ENCODE assay signal across 26 mouse cellular contexts in genomic region chr3:100333478-100333877, GRCm38 (mm10).
A peak's percentile ranks its signal among the peaks of the same experiment; 100 is the strongest.
DNase-seq lines count a peak whose midpoint lies in the region; ATAC-seq and TF ChIP-seq lines count a peak whose summit lies in the region.
"Had no signal": no experiment of that assay in that cellular context is flagged by ENCODE, and none has a peak within 500 bp of the region (broad histone marks: within the 10 kb centered on the region; RNA-seq: fewer than 3 reads in every experiment).

No protein-coding gene starts in this region.

- H3K4me3 ChIP-seq in lung, postnatal 0 days (ENCODE audit: low read depth, low read length), result no peak overlapping the region
- H3K4me3 ChIP-seq in lung, adult 2 months (replicated peaks; ENCODE audit: extremely low read depth, low read depth, low read length), result no peak overlapping the region
- H3K4me3 ChIP-seq in C2C12 (ENCODE audit: insufficient read depth, poor library complexity, severe bottlenecking), result no peak overlapping the region
- no peak overlapping the region for H3K4me3 ChIP-seq in myocyte
- H3K4me3 ChIP-seq: embryonic facial prominence, embryonic 12.5 days; embryonic facial prominence, embryonic 15.5 days; forebrain, embryonic 12.5 days; gastrocnemius, adult 2 months; heart, embryonic 10.5 days; heart, embryonic 13.5 days; hindbrain, embryonic 12.5 days; hindbrain, embryonic 15.5 days had no signal

- no peaks in the 10 kb centered on the region for H3K79me3 ChIP-seq in C2C12 (ENCODE audit: low read depth)

- no peak overlapping the region for H3K4me2 ChIP-seq in lung, postnatal 0 days (replicated peaks; ENCODE audit: low read depth, low read length)
- H3K4me2 ChIP-seq in myocyte (ENCODE audit: low read depth), result peak overlapping the region; percentile 43
- H3K4me2 ChIP-seq: embryonic facial prominence, embryonic 12.5 days; embryonic facial prominence, embryonic 15.5 days; forebrain, embryonic 12.5 days; heart, embryonic 13.5 days; hindbrain, embryonic 12.5 days; hindbrain, embryonic 15.5 days had no signal

- DNase-seq in lung, postnatal 0 days (ENCODE audit: low spot score), result peak; percentile 5
- DNase-seq in lung, adult 2 months, result no peak
- peak; percentile 59 for DNase-seq in Patski (ENCODE audit: low read depth, low spot score)
- DNase-seq in heart, adult 18-20 months, result no peak
- no peak for DNase-seq in left cerebral cortex, postnatal 10 days (ENCODE audit: extremely low spot score in 1 of 2, low spot score in 2 of 2)
- DNase-seq: adrenal gland, postnatal 10 days; cerebellum, adult 18-20 months; cerebellum, adult 9-10 months; cerebellum, postnatal 25 days; gastrocnemius, adult 2 months; gastrocnemius, postnatal 14 days; heart, adult 11 months; heart, postnatal 14 days; heart, postnatal 4 days had no signal

- no peak for TF ChIP-seq CTCF in lung, postnatal 0 days (IDR thresholded peaks at IDR 0.05)
- no peak for TF ChIP-seq CTCF in lung, adult 2 months (IDR thresholded peaks at IDR 0.05; ENCODE audit: insufficient read depth, low read length)
- TF ChIP-seq CTCF in C2C12 (IDR thresholded peaks at IDR 0.05; ENCODE audit: control insufficient read depth, insufficient read depth, insufficient read length) (no peak), Patski (IDR thresholded peaks at IDR 0.05) (no peak)

- no peaks in the 10 kb centered on the region for H3K79me2 ChIP-seq in C2C12 (ENCODE audit: control insufficient read depth, insufficient read depth)
- no peaks in the 10 kb centered on the region for H3K79me2 ChIP-seq in myocyte (ENCODE audit: control insufficient read depth, insufficient read depth)

- no peak overlapping the region for H3K27ac ChIP-seq in lung, postnatal 0 days (ENCODE audit: low read length)
- H3K27ac ChIP-seq: embryonic facial prominence, embryonic 12.5 days; embryonic facial prominence, embryonic 15.5 days; forebrain, embryonic 12.5 days; gastrocnemius, adult 2 months; heart, embryonic 10.5 days; heart, embryonic 13.5 days; hindbrain, embryonic 12.5 days; hindbrain, embryonic 15.5 days had no signal

- no peaks in the 10 kb centered on the region for H3K27me3 ChIP-seq in lung, postnatal 0 days (replicated peaks; ENCODE audit: insufficient read depth, low read length)
- H3K27me3 ChIP-seq in C2C12 (ENCODE audit: control insufficient read depth, insufficient read depth, insufficient read length) (no peaks in the 10 kb centered on the region), Patski (no peaks in the 10 kb centered on the region), myocyte (ENCODE audit: control insufficient read depth, insufficient read depth, insufficient read length) (no peaks in the 10 kb centered on the region)
- H3K27me3 ChIP-seq: embryonic facial prominence, embryonic 12.5 days; embryonic facial prominence, embryonic 15.5 days; forebrain, embryonic 12.5 days; heart, embryonic 13.5 days; hindbrain, embryonic 12.5 days; hindbrain, embryonic 15.5 days had no signal

- POLR2A ChIA-PET in Patski (lab: Charles Lee), result interaction anchor here (1.2 kb wide), 1 partner anchor 26 kb away, joined by 3 read pairs; no protein-coding TSS in a partner anchor

- no peaks in the 10 kb centered on the region for H3K4me1 ChIP-seq in lung, postnatal 0 days (ENCODE audit: insufficient read depth, low read depth, low read length)
- H3K4me1 ChIP-seq in lung, adult 2 months (ENCODE audit: control insufficient read depth, insufficient read depth, low read length), result no peaks in the 10 kb centered on the region
- H3K4me1 ChIP-seq: embryonic facial prominence, embryonic 12.5 days; embryonic facial prominence, embryonic 15.5 days; forebrain, embryonic 12.5 days; heart, embryonic 10.5 days; heart, embryonic 13.5 days; hindbrain, embryonic 12.5 days; hindbrain, embryonic 15.5 days had no signal

- no peak for ATAC-seq in lung, postnatal 0 days
- ATAC-seq in Patski, result peak; percentile 99
- ATAC-seq in megakaryocyte-erythroid progenitor cell, adult 5-6 weeks (replicated peaks; ENCODE audit: low FRiP score, low TSS enrichment, poor library complexity, severe bottlenecking), result no peak
- ATAC-seq: forebrain, embryonic 16.5 days; intestine, postnatal 0 days had no signal

- no peak overlapping the region for H3K9ac ChIP-seq in lung, postnatal 0 days (replicated peaks; ENCODE audit: low read depth)
- H3K9ac ChIP-seq: embryonic facial prominence, embryonic 12.5 days; embryonic facial prominence, embryonic 15.5 days; forebrain, embryonic 12.5 days; heart, embryonic 13.5 days; hindbrain, embryonic 12.5 days; hindbrain, embryonic 15.5 days had no signal

- intact Hi-C loops in left cerebral cortex, postnatal 10 days (cut with DNase I), result no loop called here

- in situ Hi-C loops in Patski (cut with MboI; ENCODE audit: low pct_unique_long_range_greater_than_20kb), result no loop called here

- no peaks in the 10 kb centered on the region for H3K9me3 ChIP-seq in lung, postnatal 0 days (ENCODE audit: low read length)
- H3K9me3 ChIP-seq: embryonic facial prominence, embryonic 12.5 days; embryonic facial prominence, embryonic 15.5 days; forebrain, embryonic 12.5 days; heart, embryonic 10.5 days; hindbrain, embryonic 12.5 days; hindbrain, embryonic 15.5 days had no signal

- H3K36me3 ChIP-seq in lung, postnatal 0 days (ENCODE audit: insufficient read depth, low read length), result no peaks in the 10 kb centered on the region
- H3K36me3 ChIP-seq in C2C12 (ENCODE audit: control insufficient read depth, insufficient read depth), result no peaks in the 10 kb centered on the region
- no peaks in the 10 kb centered on the region for H3K36me3 ChIP-seq in myocyte (ENCODE audit: control insufficient read depth, insufficient read depth)
- H3K36me3 ChIP-seq: embryonic facial prominence, embryonic 12.5 days; embryonic facial prominence, embryonic 15.5 days; forebrain, embryonic 12.5 days; heart, embryonic 10.5 days; heart, embryonic 13.5 days; hindbrain, embryonic 12.5 days; hindbrain, embryonic 15.5 days had no signal

- no peak for TF ChIP-seq EP300 in lung, postnatal 0 days (IDR thresholded peaks at IDR 0.05)

- WGBS in lung, postnatal 0 days, result 72% methylated on average over 2 of the region's 2 CpGs
- WGBS in lung, adult 2 months, result 82% methylated on average over 2 of the region's 2 CpGs

- CTCF ChIA-PET in Patski (lab: Charles Lee), result interaction anchor here (0.8 to 1.8 kb wide), 4 partner anchors 22 to 66 kb away, joined by 3 read pairs; no protein-coding TSS in a partner anchor

- TF ChIP-seq POLR2A in lung, adult 2 months (IDR thresholded peaks at IDR 0.05; ENCODE audit: borderline replicate concordance, extremely low read depth, low read depth, low read length), result no peak
- TF ChIP-seq POLR2A in myocyte (IDR thresholded peaks at IDR 0.05; ENCODE audit: insufficient read length, low read depth), result no peak

- H3ac ChIP-seq in C2C12 (ENCODE audit: control insufficient read depth, insufficient read length, low read depth) (no peak overlapping the region), myocyte (ENCODE audit: control insufficient read depth, insufficient read length) (no peak overlapping the region)

TF ChIP-seq in C2C12, 6 proteins besides CTCF, POLR2A, EP300 and RAD21:
- TF ChIP-seq MYOD1 (IDR thresholded peaks at IDR 0.05; ENCODE audit: control insufficient read depth, insufficient read length, low read depth) (peak; percentile 80), USF1 (IDR thresholded peaks at IDR 0.05; ENCODE audit: low read depth) (no peak), FOSL1 (IDR thresholded peaks at IDR 0.05; ENCODE audit: insufficient read depth, low read length, poor library complexity, severe bottlenecking) (peak; percentile 94)

TF ChIP-seq in myocyte, 11 proteins besides CTCF, POLR2A, EP300 and RAD21:
- no peak for TF ChIP-seq TCF12 (IDR thresholded peaks at IDR 0.05; ENCODE audit: insufficient read depth, poor library complexity, severe bottlenecking)
- TF ChIP-seq MYOG (IDR thresholded peaks at IDR 0.05; ENCODE audit: control insufficient read depth in 1 of 3, insufficient read depth in 1 of 3, insufficient read length in 2 of 3, low read depth in 2 of 3), result peak in 2 of 3 experiments; percentile 53 to 78
- peak in 2 of 3 experiments; percentile 60 to 81 for TF ChIP-seq MYOD1 (IDR thresholded peaks at IDR 0.05; ENCODE audit: control insufficient read depth in 1 of 3, insufficient read length in 2 of 3, low read depth in 2 of 3)
- no peak for TF ChIP-seq CEBPB (IDR thresholded peaks at IDR 0.05; ENCODE audit: insufficient read depth, poor library complexity, severe bottlenecking)
TF ChIP-seq in myocyte: peak in this region for 2.

Comparison
In these comparisons a context has a peak if more than half of its experiments do, and no peak if none do; other contexts are left out.
1. DNase-seq: peak in lung, postnatal 0 days (single experiment) and Patski (single experiment); none in lung, adult 2 months (single experiment), heart, adult 18-20 months (0 of 2) and left cerebral cortex, postnatal 10 days (0 of 2).